Mouse (Mus musculus) MEL (cell line): ENCODE measurements around the gene Pigp. TPM values are rescaled to one million over a fixed set of nuclear protein-coding genes. Genes with fewer than 3 reads are reported as not detected.

Experiments
- DNase-seq: peaks from one replicate; pipeline ENCODE4 v3.0.0; 2011; ENCODE audit warnings: low read depth, low spot score
- H3K27ac ChIP-seq: 2 replicates; pipeline ENCODE4 v1.5.1; 2012; ENCODE audit warnings: low read depth, mild to moderate bottlenecking, control low read depth, low read length, moderate library complexity; ENCODE audit not compliant: control insufficient read depth
- H3K27me3 ChIP-seq, 2 experiments: fragments of 150-350 bp in 1 of 2; sonication (generic) in 1 of 2; 2 replicates each; pipeline ENCODE4 v1.6.1; 2012; ENCODE audit warnings: low read length in 2 of 2, mild to moderate bottlenecking in 2 of 2, improper control_type of control experiment in 1 of 2, moderate library complexity in 1 of 2; ENCODE audit not compliant: insufficient read depth in 2 of 2, control insufficient read depth in 1 of 2
- H3K36me3 ChIP-seq, 2 experiments: 2 replicates each; pipeline ENCODE4 v1.6.1; 2012 to 2014; ENCODE audit warnings: low read length in 2 of 2, improper control_type of control experiment in 1 of 2, inconsistent platforms in 1 of 2, mild to moderate bottlenecking in 1 of 2; ENCODE audit not compliant: insufficient read depth in 2 of 2, control insufficient read depth in 1 of 2
- H3K4me1 ChIP-seq, 2 experiments: fragments of 150-350 bp in 1 of 2; sonication (generic) in 1 of 2; 2 replicates each; pipeline ENCODE4 v1.6.1; 2012; ENCODE audit warnings: low read length in 2 of 2, improper control_type of control experiment in 1 of 2, mild to moderate bottlenecking in 1 of 2; ENCODE audit not compliant: insufficient read depth in 2 of 2, control insufficient read depth in 1 of 2
- H3K4me3 ChIP-seq, 2 experiments: fragments of 150-350 bp in 1 of 2; sonication (generic) in 1 of 2; 2 replicates each; pipeline ENCODE4 v1.5.1; 2012; ENCODE audit warnings: low read depth in 2 of 2, low read length in 2 of 2, mild to moderate bottlenecking in 2 of 2, moderate library complexity in 2 of 2, control low read depth in 1 of 2, improper control_type of control experiment in 1 of 2; ENCODE audit not compliant: control insufficient read depth in 1 of 2, insufficient read depth in 1 of 2
- H3K79me2 ChIP-seq: 2 replicates; pipeline ENCODE4 v1.6.1; 2012; ENCODE audit warnings: mild to moderate bottlenecking, low read length, moderate library complexity; ENCODE audit not compliant: control insufficient read depth, poor library complexity, insufficient read depth
- H3K9ac ChIP-seq: 2 replicates; pipeline ENCODE4 v1.6.1; 2012; ENCODE audit warnings: low read depth, mild to moderate bottlenecking, control low read depth, low read length, moderate library complexity; ENCODE audit not compliant: control insufficient read depth, poor library complexity, severe bottlenecking
- H3K9me3 ChIP-seq: fragments of 150-350 bp; sonication (generic); replicated peaks from 2 replicates; pipeline ENCODE4 v1.6.1; 2012; ENCODE audit warnings: mild to moderate bottlenecking, low read length, improper control_type of control experiment, moderate library complexity; ENCODE audit not compliant: insufficient read depth
- CHD2 ChIP-seq: IDR thresholded peaks from 2 replicates; pipeline ENCODE4 v1.6.1; 2011; ENCODE audit warnings: low read length, improper control_type of control experiment
- CTCF ChIP-seq, 3 experiments: IDR thresholded peaks in 2 of 3; conservative IDR thresholded peaks in 1 of 3; 2 replicates each; pipeline ENCODE4 v1.5.1; 2011 to 2012; ENCODE audit warnings: low read length in 3 of 3, low read depth in 2 of 3, mild to moderate bottlenecking in 2 of 3, improper control_type of control experiment in 1 of 3, inconsistent platforms in 1 of 3, mixed read lengths in 1 of 3, moderate library complexity in 1 of 3; ENCODE audit not compliant: control insufficient read depth in 1 of 3, insufficient read depth in 1 of 3, poor library complexity in 1 of 3, severe bottlenecking in 1 of 3
- EP300 ChIP-seq, 2 experiments: IDR thresholded peaks; 2 replicates each; pipeline ENCODE4 v1.6.1; 2011; ENCODE audit warnings: improper control_type of control experiment in 2 of 2, low read length in 2 of 2, low read depth in 1 of 2, mild to moderate bottlenecking in 1 of 2
- GATA1 ChIP-seq: IDR thresholded peaks from 2 replicates; pipeline ENCODE4 v1.6.1; 2011; ENCODE audit warnings: low read depth, low read length, improper control_type of control experiment
- HCFC1 ChIP-seq: IDR thresholded peaks from 2 replicates; pipeline ENCODE4 v1.6.1; 2012; ENCODE audit warnings: low read depth, mild to moderate bottlenecking, inconsistent platforms, low read length, improper control_type of control experiment, moderate library complexity
- JUND ChIP-seq: IDR thresholded peaks from 2 replicates; pipeline ENCODE4 v1.6.1; 2011; ENCODE audit warnings: low read depth, mild to moderate bottlenecking, improper control_type of control experiment, low read length
- MAX ChIP-seq: IDR thresholded peaks from 2 replicates; pipeline ENCODE4 v1.6.1; 2011; ENCODE audit warnings: low read length, improper control_type of control experiment
- MAZ ChIP-seq: IDR thresholded peaks from 2 replicates; pipeline ENCODE4 v1.6.1; 2012; ENCODE audit warnings: low read depth, mild to moderate bottlenecking, inconsistent platforms, low read length, improper control_type of control experiment
- MEF2A ChIP-seq: IDR thresholded peaks from 2 replicates; pipeline ENCODE4 v1.6.1; 2014; ENCODE audit warnings: low read depth, mild to moderate bottlenecking, inconsistent platforms, low read length, improper control_type of control experiment; ENCODE audit not compliant: poor library complexity, insufficient replicate concordance, severe bottlenecking; ENCODE audit errors: extremely low read depth
- MYB ChIP-seq: IDR thresholded peaks from 2 replicates; pipeline ENCODE4 v1.6.1; 2011; ENCODE audit warnings: mild to moderate bottlenecking, low read depth, low read length, improper control_type of control experiment
- NELFE ChIP-seq: IDR thresholded peaks from 2 replicates; pipeline ENCODE4 v1.6.1; 2011; ENCODE audit warnings: low read depth, low read length, improper control_type of control experiment
- NRF1 ChIP-seq: IDR thresholded peaks from 2 replicates; pipeline ENCODE4 v1.6.1; 2014; ENCODE audit warnings: low read depth, mild to moderate bottlenecking, inconsistent platforms, low read length, improper control_type of control experiment, moderate library complexity; ENCODE audit not compliant: poor library complexity, insufficient read depth, severe bottlenecking
- POLR2A ChIP-seq, 2 experiments: IDR thresholded peaks; 2 replicates each; pipeline ENCODE4 v1.6.1; 2011 to 2012; ENCODE audit warnings: low read length in 2 of 2, mild to moderate bottlenecking in 2 of 2, control low read depth in 1 of 2, improper control_type of control experiment in 1 of 2, low read depth in 1 of 2, moderate library complexity in 1 of 2; ENCODE audit not compliant: control insufficient read depth in 1 of 2, insufficient read depth in 1 of 2, poor library complexity in 1 of 2
- POLR2AphosphoS5 ChIP-seq: IDR thresholded peaks from 2 replicates; pipeline ENCODE4 v1.6.1; 2012; ENCODE audit warnings: low read depth, borderline replicate concordance, mild to moderate bottlenecking, inconsistent platforms, low read length, moderate library complexity, mixed read lengths
- RAD21 ChIP-seq: IDR thresholded peaks from 2 replicates; pipeline ENCODE4 v1.6.1; 2011; ENCODE audit warnings: mild to moderate bottlenecking, low read depth, low read length, improper control_type of control experiment
- TBP ChIP-seq: IDR thresholded peaks from 2 replicates; pipeline ENCODE4 v1.8.0; 2011; ENCODE audit warnings: low read depth, low read length, improper control_type of control experiment
- TCF12 ChIP-seq: IDR thresholded peaks from 2 replicates; pipeline ENCODE4 v1.6.1; 2014; ENCODE audit warnings: low read depth, mild to moderate bottlenecking, inconsistent platforms, low read length, improper control_type of control experiment, moderate library complexity
- ZC3H11A ChIP-seq: IDR thresholded peaks from 2 replicates; pipeline ENCODE4 v1.6.1; 2012; ENCODE audit warnings: low read depth, mild to moderate bottlenecking, inconsistent platforms, low read length, improper control_type of control experiment
- ZNF384 ChIP-seq: IDR thresholded peaks from 2 replicates; pipeline ENCODE4 v1.6.1; 2012; ENCODE audit warnings: low read depth, mild to moderate bottlenecking, inconsistent platforms, low read length, improper control_type of control experiment
- polyA plus RNA-seq, 2 experiments: library from polyadenylated mRNA; stranded (reverse) in 1 of 2; unstranded in 1 of 2; fragments of >175 nt in 1 of 2; fragments of >200 nt in 1 of 2; gene quantifications; 2 replicates each; pipeline versions ENCODE4 v1.2.1 to v1.2.4; 2012; ENCODE audit warnings: low replicate concordance in 2 of 2, low read depth in 1 of 2; ENCODE audit not compliant: insufficient read length in 2 of 2, insufficient read depth in 1 of 2, missing spikeins in 1 of 2
- total RNA-seq: library from RNA; depleted of rRNA; stranded (reverse); fragments of 300-350 nt; gene quantifications from 2 replicates; pipeline ENCODE4 v1.2.3, GENCODE M21; 2012

Pigp gene
- total and polyA plus RNA-seq, 3 experiments = 27.1 to 47.3 TPM; not detected in 1

- H3K36me3 ChIP-seq = peaks cover 2 to 24% of the 10 kb centered on the region in 2 experiments; a peak in 3 of 4 replicates
- H3K27me3 ChIP-seq = no peaks in the 10 kb centered on the region
- no peaks in the 10 kb centered on the region for H3K4me1 ChIP-seq
- H3K4me3 ChIP-seq = no peak overlapping the region
- TF ChIP-seq MAZ = no peak
- H3K79me2 ChIP-seq = peaks cover 2% of the 10 kb centered on the region; the same call in 1 of the 2 replicates
- no peaks in the 10 kb centered on the region for H3K9me3 ChIP-seq
- no peak overlapping the region for H3K27ac ChIP-seq
- DNase-seq = no peak
- no peak overlapping the region for H3K9ac ChIP-seq
Observed at GRCm38 (mm10) chr16:94392299-94392698, 20.7 kb upstream of the Pigp start.

GRCm38 (mm10) chr16:94387690-94388089 is 16.0 kb upstream of the Pigp start:
- no peak for TF ChIP-seq NELFE
- H3K4me3 ChIP-seq = no peak overlapping the region
- no peak overlapping the region for H3K27ac ChIP-seq
- DNase-seq = no peak
- no peak overlapping the region for H3K9ac ChIP-seq
- no peaks in the 10 kb centered on the region for H3K27me3 ChIP-seq
- peaks cover 10% of the 10 kb centered on the region for H3K79me2 ChIP-seq
- no peaks in the 10 kb centered on the region for H3K9me3 ChIP-seq
- H3K4me1 ChIP-seq = no peaks in the 10 kb centered on the region
- H3K36me3 ChIP-seq = peaks cover 2 to 11% of the 10 kb centered on the region in 2 experiments; a peak in 3 of 4 replicates

DNA sequence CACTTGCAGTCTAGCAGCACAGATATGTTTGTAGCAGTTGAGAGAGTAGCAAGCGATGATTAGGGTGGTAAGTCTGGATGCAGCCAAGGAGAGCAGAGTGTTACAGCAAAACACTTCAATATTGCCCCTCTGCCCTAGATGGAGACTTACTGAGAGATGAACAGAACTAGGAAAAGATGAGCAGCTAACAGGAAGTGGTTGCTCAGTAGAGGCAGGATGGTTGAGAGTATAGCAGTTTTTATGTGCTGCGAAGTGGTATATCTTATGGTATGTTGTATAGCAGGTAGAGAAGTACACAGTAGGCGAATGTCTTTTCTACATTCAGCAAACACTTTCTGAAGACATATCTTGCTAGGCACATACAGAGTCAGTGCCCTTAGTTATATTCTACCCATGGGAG is 11.6 kb upstream of the Pigp start:
- Histone ChIP-seq H3K27me3 (no peaks in the 10 kb centered on the region), H3K36me3 (peaks cover 6 to 25% of the 10 kb centered on the region in 2 experiments), H3K9ac (no peak overlapping the region), H3K9me3 (no peaks in the 10 kb centered on the region), H3K4me3 (no peak overlapping the region), H3K79me2 (peaks cover 37% of the 10 kb centered on the region), H3K4me1 (peaks cover 6 to 18% of the 10 kb centered on the region in 2 experiments), H3K27ac (no peak overlapping the region)
- TF ChIP-seq MAZ (no peak), TBP (no peak), MAX (no peak), CTCF (IDR thresholded peaks at IDR 0.05 in 2 of 3, conservative IDR thresholded peaks at IDR 0.05 in 1 of 3; ENCODE audit: control insufficient read depth in 1 of 3, insufficient read depth in 1 of 3, low read depth in 2 of 3, low read length in 3 of 3, poor library complexity in 1 of 3, severe bottlenecking in 1 of 3) (no peak), NELFE (no peak), ZC3H11A (no peak), EP300 (IDR thresholded peaks at IDR 0.05; ENCODE audit: low read depth in 1 of 2, low read length in 2 of 2) (no peak), HCFC1 (no peak), TCF12 (no peak), CHD2 (no peak), GATA1 (no peak), JUND (no peak), ZNF384 (no peak), MEF2A (no peak), RAD21 (no peak), POLR2A (IDR thresholded peaks at IDR 0.05; ENCODE audit: control insufficient read depth in 1 of 2, insufficient read depth in 1 of 2, low read depth in 1 of 2, low read length in 2 of 2, poor library complexity in 1 of 2) (no peak), POLR2AphosphoS5 (no peak), NRF1 (no peak), MYB (no peak)
- no peak for DNase-seq
